8 mouse cellular contexts compared by ENCODE assay signal in genomic region chr2:118882840-118883679, GRCm38 (mm10). TPM values are rescaled to one million over a fixed set of nuclear protein-coding genes. Genes with fewer than 3 reads are reported as not detected.
DNase-seq lines count a peak whose midpoint lies in the region; ATAC-seq and TF ChIP-seq lines count a peak whose summit lies in the region.

No protein-coding gene starts in this region.

- DNase-seq in CD4-positive, CD25-positive, alpha-beta regulatory T cell, adult 2 months (ENCODE audit: low read depth, low spot score) = peak; percentile 89
- peak; percentile 45 for DNase-seq in fat pad, adult 2 months (ENCODE audit: extremely low read depth, low read depth, low spot score)
- DNase-seq in kidney, postnatal 25 days = peak; percentile 83 to 89
- DNase-seq in stomach, postnatal 0 days (ENCODE audit: low spot score) = peak; percentile 86

- H3K36me3 ChIP-seq in heart, embryonic 15.5 days = peaks cover under 1% of the 10 kb centered on the region; the same call in 1 of the 2 replicates
- H3K36me3 ChIP-seq in liver, embryonic 15.5 days (replicated peaks) = peaks cover 3% of the 10 kb centered on the region; the same call in 1 of the 2 replicates
- peaks cover 12% of the 10 kb centered on the region; the same call in 1 of the 2 replicates for H3K36me3 ChIP-seq in neural tube, embryonic 12.5 days
- no peaks in the 10 kb centered on the region for H3K36me3 ChIP-seq in stomach, postnatal 0 days (ENCODE audit: control insufficient read depth, insufficient read depth, low read length)

- H3K9me3 ChIP-seq in heart, embryonic 15.5 days (replicated peaks) = no peaks in the 10 kb centered on the region
- H3K9me3 ChIP-seq in liver, embryonic 15.5 days (replicated peaks) = no peaks in the 10 kb centered on the region
- H3K9me3 ChIP-seq in neural tube, embryonic 12.5 days = no peaks in the 10 kb centered on the region
- no peaks in the 10 kb centered on the region for H3K9me3 ChIP-seq in stomach, postnatal 0 days (ENCODE audit: control insufficient read depth, low read length)

- peak overlapping the region; percentile 52 for H3K9ac ChIP-seq in heart, embryonic 15.5 days
- peak overlapping the region; percentile 56 for H3K9ac ChIP-seq in liver, embryonic 15.5 days
- peak overlapping the region; percentile 40; the same call in 1 of the 2 replicates for H3K9ac ChIP-seq in neural tube, embryonic 12.5 days
- peak overlapping the region; percentile 55; the same call in 1 of the 2 replicates for H3K9ac ChIP-seq in stomach, postnatal 0 days (ENCODE audit: low read length)

- TF ChIP-seq CTCF in stomach, postnatal 0 days (IDR thresholded peaks at IDR 0.05; ENCODE audit: low read depth) = peak; percentile 99

- H3K4me3 ChIP-seq in brown adipose tissue, adult 24 weeks (ENCODE audit: insufficient read depth, low read depth, low read length) = peak overlapping the region; percentile 41
- H3K4me3 ChIP-seq in heart, embryonic 15.5 days = peak overlapping the region; percentile 46
- H3K4me3 ChIP-seq in liver, embryonic 15.5 days (replicated peaks) = peak overlapping the region; percentile 56
- H3K4me3 ChIP-seq in neural tube, embryonic 12.5 days = peak overlapping the region; percentile 28; the same call in 1 of the 2 replicates
- H3K4me3 ChIP-seq in stomach, postnatal 0 days (ENCODE audit: low read depth, low read length) = peak overlapping the region; percentile 36; the same call in 1 of the 2 replicates

- H3K27ac ChIP-seq in brown adipose tissue, adult 24 weeks (replicated peaks; ENCODE audit: low read depth, low read length) = no peak overlapping the region; the same call in 1 of the 2 replicates
- no peak overlapping the region for H3K27ac ChIP-seq in heart, embryonic 15.5 days
- peak overlapping the region; percentile 63 for H3K27ac ChIP-seq in liver, embryonic 15.5 days (replicated peaks)
- H3K27ac ChIP-seq in neural tube, embryonic 12.5 days = no peak overlapping the region
- H3K27ac ChIP-seq in stomach, postnatal 0 days (replicated peaks) = 0 out of 2 replicates have a peak overlapping the region, but pooled peaks have one; percentile 35

- WGBS in heart, embryonic 15.5 days = 3% methylated on average over 32 of the region's 32 CpGs
- 3% methylated on average over 32 of the region's 32 CpGs for WGBS in liver, embryonic 15.5 days (ENCODE audit: insufficient replicate concordance)
- WGBS in neural tube, embryonic 12.5 days = 2% methylated on average over 32 of the region's 32 CpGs
- 4% methylated on average over 32 of the region's 32 CpGs for WGBS in stomach, postnatal 0 days

- TF ChIP-seq EP300 in stomach, postnatal 0 days (optimal IDR thresholded peaks at IDR 0.05) = no peak

- peak; percentile 72 for ATAC-seq in heart, embryonic 15.5 days (replicated peaks; ENCODE audit: insufficient number of reproducible peaks, insufficient read depth, low FRiP score, low read depth)
- ATAC-seq in liver, embryonic 15.5 days (ENCODE audit: insufficient read depth) = peak; percentile 20
- ATAC-seq in neural tube, embryonic 12.5 days (ENCODE audit: low FRiP score, low read depth) = peak; percentile 80
- ATAC-seq in stomach, postnatal 0 days (ENCODE audit: low FRiP score, low TSS enrichment) = peak; percentile 87

- peaks cover under 1% of the 10 kb centered on the region; the same call in 1 of the 2 replicates for H3K4me1 ChIP-seq in brown adipose tissue, adult 24 weeks (ENCODE audit: control insufficient read depth, insufficient read depth, insufficient read length, low read length)
- H3K4me1 ChIP-seq in heart, embryonic 15.5 days (replicated peaks) = peaks cover 22% of the 10 kb centered on the region
- H3K4me1 ChIP-seq in liver, embryonic 15.5 days (replicated peaks) = peaks cover 37% of the 10 kb centered on the region
- peaks cover 6% of the 10 kb centered on the region; the same call in 1 of the 2 replicates for H3K4me1 ChIP-seq in neural tube, embryonic 12.5 days
- no peaks in the 10 kb centered on the region for H3K4me1 ChIP-seq in stomach, postnatal 0 days (replicated peaks; ENCODE audit: control insufficient read depth, insufficient read depth)

- H3K4me2 ChIP-seq in heart, embryonic 15.5 days = peak overlapping the region; percentile 79
- H3K4me2 ChIP-seq in liver, embryonic 15.5 days = peak overlapping the region; percentile 86
- H3K4me2 ChIP-seq in neural tube, embryonic 12.5 days (replicated peaks) = peak overlapping the region; percentile 73
- peak overlapping the region; percentile 69 for H3K4me2 ChIP-seq in stomach, postnatal 0 days (replicated peaks; ENCODE audit: low read depth)

- peaks cover 29% of the 10 kb centered on the region for H3K27me3 ChIP-seq in heart, embryonic 15.5 days
- peaks cover 12% of the 10 kb centered on the region for H3K27me3 ChIP-seq in liver, embryonic 15.5 days
- H3K27me3 ChIP-seq in neural tube, embryonic 12.5 days (replicated peaks) = 0 out of 2 replicates have a peak, but pooled peaks cover 5% of the 10 kb centered on the region
- H3K27me3 ChIP-seq in stomach, postnatal 0 days (ENCODE audit: control insufficient read depth, insufficient read depth, low read length) = no peaks in the 10 kb centered on the region

RNA-seq across cellular contexts. Expression of gene Bahd1, which starts 17.1 kb away (rescaled TPM):
- 3.8 and 4.3 TPM in 2 replicates for polyA plus RNA-seq in brown adipose tissue, adult 24 weeks (2012; ENCODE audit: insufficient read depth, insufficient read length, missing spikeins)
- 3.3 and 5.1 TPM in 2 replicates for polyA plus RNA-seq in heart, embryonic 15.5 days (2015; fragmentation: Nextera tagmentation; extraction: Ambion mirVana)
- polyA plus RNA-seq in liver, embryonic 15.5 days (2015; fragmentation: Nextera tagmentation; extraction: Ambion mirVana) = 3.2 and 4.3 TPM in 2 replicates
- polyA plus RNA-seq in neural tube, embryonic 12.5 days (2016; fragmentation: Nextera tagmentation; extraction: Ambion mirVana) = 8.1 and 8.6 TPM in 2 replicates
- 3.7 and 3.8 TPM in 2 replicates for polyA plus RNA-seq in stomach, postnatal 0 days (2015; fragmentation: Nextera tagmentation; extraction: Ambion mirVana)

RNA-seq across cellular contexts. Expression of gene Ivd, which starts 21.3 kb away (rescaled TPM):
- 134 and 164 TPM in 2 replicates for polyA plus RNA-seq in brown adipose tissue, adult 24 weeks (2012; ENCODE audit: insufficient read depth, insufficient read length, missing spikeins)
- 80.6 and 87.9 TPM in 2 replicates for polyA plus RNA-seq in heart, embryonic 15.5 days (2015; fragmentation: Nextera tagmentation; extraction: Ambion mirVana)
- polyA plus RNA-seq in liver, embryonic 15.5 days (2015; fragmentation: Nextera tagmentation; extraction: Ambion mirVana) = 35.8 and 43.5 TPM in 2 replicates
- polyA plus RNA-seq in neural tube, embryonic 12.5 days (2016; fragmentation: Nextera tagmentation; extraction: Ambion mirVana) = 54.1 and 58.5 TPM in 2 replicates
- polyA plus RNA-seq in stomach, postnatal 0 days (2015; fragmentation: Nextera tagmentation; extraction: Ambion mirVana) = 30.9 and 35.9 TPM in 2 replicates

RNA-seq across cellular contexts. Expression of gene Chst14, which starts 43.2 kb away (rescaled TPM):
- polyA plus RNA-seq in brown adipose tissue, adult 24 weeks (2012; ENCODE audit: insufficient read depth, insufficient read length, missing spikeins) = 4.2 and 4.7 TPM in 2 replicates
- 16.5 and 20.5 TPM in 2 replicates for polyA plus RNA-seq in heart, embryonic 15.5 days (2015; fragmentation: Nextera tagmentation; extraction: Ambion mirVana)
- 4.5 and 5.7 TPM in 2 replicates for polyA plus RNA-seq in liver, embryonic 15.5 days (2015; fragmentation: Nextera tagmentation; extraction: Ambion mirVana)
- 18.3 and 18.4 TPM in 2 replicates for polyA plus RNA-seq in neural tube, embryonic 12.5 days (2016; fragmentation: Nextera tagmentation; extraction: Ambion mirVana)
- 13.6 and 14.2 TPM in 2 replicates for polyA plus RNA-seq in stomach, postnatal 0 days (2015; fragmentation: Nextera tagmentation; extraction: Ambion mirVana)

Comparison
In these comparisons a context has a peak if more than half of its experiments do, and no peak if none do; other contexts are left out.
1. H3K27ac ChIP-seq: peak in liver, embryonic 15.5 days (single experiment) and stomach, postnatal 0 days (single experiment); none in brown adipose tissue, adult 24 weeks (single experiment), heart, embryonic 15.5 days (single experiment) and neural tube, embryonic 12.5 days (single experiment).
2. ATAC-seq: peak in every context shown above with its lines; median percentile 87 in stomach, postnatal 0 days; 80 in neural tube, embryonic 12.5 days; 72 in heart, embryonic 15.5 days; 20 in liver, embryonic 15.5 days.
3. Peak in every context shown above with its lines, with median percentiles within 50 percentile points of each other: DNase-seq, H3K4me3 ChIP-seq, H3K4me2 ChIP-seq and H3K9ac ChIP-seq.